Mouse (Mus musculus) E14TG2a.4 (cell line): ENCODE results near the gene Rapgef1.
A peak's percentile ranks its signal among the peaks of the same experiment; 100 is the strongest.

Source experiments
- H3K27me3 ChIP-seq: 2 replicates; pipeline ENCODE4 v1.6.1; 2014; ENCODE audit warnings: low read length, control low read depth; ENCODE audit not compliant: insufficient read depth
- H3K36me3 ChIP-seq: 2 replicates; pipeline ENCODE4 v1.6.1; 2014; ENCODE audit warnings: low read length, control low read depth; ENCODE audit not compliant: insufficient read depth
- H3K4me1 ChIP-seq: replicated peaks from 2 replicates; pipeline ENCODE4 v1.6.1; 2014; ENCODE audit warnings: low read depth, low read length, control low read depth
- H3K4me3 ChIP-seq: replicated peaks from 2 replicates; pipeline ENCODE4 v1.5.1; 2014; ENCODE audit warnings: mild to moderate bottlenecking, low read length
- H3K9me3 ChIP-seq: 2 replicates; pipeline ENCODE4 v1.6.1; 2014; ENCODE audit warnings: low read length, control low read depth
- CTCF ChIP-seq: conservative IDR thresholded peaks from 2 replicates; pipeline ENCODE4 v1.5.1; 2014; ENCODE audit warnings: low read length
- NANOG ChIP-seq: IDR thresholded peaks from 2 replicates; pipeline ENCODE4 v1.6.1; 2014; ENCODE audit warnings: borderline replicate concordance, low read length, mixed read lengths
- POU5F1 ChIP-seq: IDR thresholded peaks from 2 replicates; pipeline ENCODE4 v1.6.1; 2014; ENCODE audit warnings: low read length, borderline replicate concordance

The Rapgef1 gene

GRCm38 (mm10) chr2:29733348-29733747 is 113.8 kb downstream of the Rapgef1 start:
- Histone ChIP-seq H3K27me3 (no peaks in the 10 kb centered on the region), H3K4me3 (no peak overlapping the region), H3K36me3 (peaks cover 95% of the 10 kb centered on the region), H3K4me1 (peaks cover 97% of the 10 kb centered on the region), H3K9me3 (no peaks in the 10 kb centered on the region)
- TF ChIP-seq NANOG (no peak), CTCF (no peak), POU5F1 (no peak)

- Histone ChIP-seq H3K9me3 (no peaks in the 10 kb centered on the region), H3K4me3 (no peak overlapping the region), H3K27me3 (no peaks in the 10 kb centered on the region), H3K4me1 (peaks cover 96% of the 10 kb centered on the region), H3K36me3 (peaks cover 97% of the 10 kb centered on the region)
- no peak for TF ChIP-seq POU5F1
- no peak for TF ChIP-seq CTCF
- TF ChIP-seq NANOG, result no peak
Observed at GRCm38 (mm10) chr2:29735708-29736107, 116.2 kb downstream of the Rapgef1 start.

GRCm38 (mm10) chr2:29737209-29737925 is 117.8 kb downstream of the Rapgef1 start:
- Histone ChIP-seq H3K4me1 (peaks cover 83% of the 10 kb centered on the region), H3K36me3 (peaks cover 81% of the 10 kb centered on the region), H3K9me3 (no peaks in the 10 kb centered on the region), H3K27me3 (no peaks in the 10 kb centered on the region), H3K4me3 (no peak overlapping the region)
- no peak for TF ChIP-seq NANOG
- no peak for TF ChIP-seq POU5F1

GRCm38 (mm10) chr2:29738799-29739198 is 119.3 kb downstream of the Rapgef1 start:
- Histone ChIP-seq H3K4me3 (no peak overlapping the region), H3K4me1 (peaks cover 83% of the 10 kb centered on the region), H3K36me3 (peaks cover 69% of the 10 kb centered on the region), H3K27me3 (no peaks in the 10 kb centered on the region), H3K9me3 (no peaks in the 10 kb centered on the region)
- TF ChIP-seq NANOG (no peak), CTCF (no peak), POU5F1 (no peak)

GRCm38 (mm10) chr2:29739368-29739767 is 119.8 kb downstream of the Rapgef1 start:
- H3K4me3 ChIP-seq, result no peak overlapping the region
- no peaks in the 10 kb centered on the region for H3K9me3 ChIP-seq
- peaks cover 83% of the 10 kb centered on the region for H3K4me1 ChIP-seq
- H3K27me3 ChIP-seq, result no peaks in the 10 kb centered on the region
- H3K36me3 ChIP-seq, result peaks cover 64% of the 10 kb centered on the region
- no peak for TF ChIP-seq POU5F1
- no peak for TF ChIP-seq NANOG

GRCm38 (mm10) chr2:29741207-29741606 is 121.7 kb downstream of the Rapgef1 start:
- Histone ChIP-seq H3K9me3 (no peaks in the 10 kb centered on the region), H3K4me3 (no peak overlapping the region), H3K27me3 (peaks cover under 1% of the 10 kb centered on the region; the same call in 1 of the 2 replicates), H3K4me1 (peaks cover 84% of the 10 kb centered on the region), H3K36me3 (peaks cover 47% of the 10 kb centered on the region)
- TF ChIP-seq NANOG (no peak), CTCF (no peak), POU5F1 (no peak)

GRCm38 (mm10) chr2:29744256-29744655 is 124.7 kb downstream of the Rapgef1 start:
- TF ChIP-seq POU5F1 (no peak), CTCF (no peak), NANOG (no peak)
- H3K27me3 ChIP-seq, result peaks cover 15% of the 10 kb centered on the region
- peaks cover 17% of the 10 kb centered on the region for H3K36me3 ChIP-seq
- H3K4me1 ChIP-seq, result peaks cover 76% of the 10 kb centered on the region
- 0 out of 2 replicates have a peak overlapping the region, but pooled peaks have one; percentile 7 for H3K4me3 ChIP-seq
- H3K9me3 ChIP-seq, result no peaks in the 10 kb centered on the region

- H3K4me1 ChIP-seq, result peaks cover 85% of the 10 kb centered on the region
- H3K27me3 ChIP-seq, result peaks cover 37% of the 10 kb centered on the region
- H3K36me3 ChIP-seq, result 0 out of 2 replicates have a peak, but pooled peaks cover 3% of the 10 kb centered on the region
- no peaks in the 10 kb centered on the region for H3K9me3 ChIP-seq
- no peak for TF ChIP-seq CTCF
- TF ChIP-seq NANOG, result no peak
- H3K4me3 ChIP-seq, result peak overlapping the region; percentile 80
Observed at GRCm38 (mm10) chr2:29747188-29747782, 127.8 kb downstream of the Rapgef1 start.

- TF ChIP-seq NANOG, result no peak
- peak; percentile 45 for TF ChIP-seq CTCF
- TF ChIP-seq POU5F1, result no peak
- Histone ChIP-seq H3K27me3 (peaks cover 42% of the 10 kb centered on the region), H3K4me3 (peak overlapping the region; percentile 80), H3K4me1 (peaks cover 80% of the 10 kb centered on the region), H3K9me3 (peaks cover 5% of the 10 kb centered on the region; the same call in 1 of the 2 replicates), H3K36me3 (0 out of 2 replicates have a peak, but pooled peaks cover 3% of the 10 kb centered on the region)
Observed at GRCm38 (mm10) chr2:29747852-29748251, 128.3 kb downstream of the Rapgef1 start.
